Mouse (Mus musculus) midbrain, postnatal 0 days (tissue): Measurements from ENCODE around the gene Nup214. TPM values are rescaled to one million over a fixed set of nuclear protein-coding genes. Genes with fewer than 3 reads are reported as not detected.

Source experiments
- ATAC-seq: fragments of 200-750 bp; cut with Nextera tagmentation; 2 replicates; pipeline ENCODE4 v1.8.0; 2017; ENCODE audit warnings: moderate number of reproducible peaks, mild to moderate bottlenecking, moderate TSS enrichment, moderate library complexity; ENCODE audit not compliant: low FRiP score
- DNase-seq: peaks from one replicate; pipeline ENCODE4 v3.0.0-alpha.2; 2015; ENCODE audit warnings: low spot score
- H3K27ac ChIP-seq: fragments of 300-500 bp; sonication (generic); 2 replicates; pipeline ENCODE4 v1.5.1; 2014; ENCODE audit warnings: low read depth, mild to moderate bottlenecking, low read length, mixed read lengths
- H3K27me3 ChIP-seq: fragments of 300-500 bp; sonication (generic); 2 replicates; pipeline ENCODE4 v1.6.1; 2014; ENCODE audit warnings: low read length, control low read depth, mixed read lengths; ENCODE audit not compliant: insufficient read depth
- H3K36me3 ChIP-seq: fragments of 300-500 bp; sonication (generic); 2 replicates; pipeline ENCODE4 v1.6.1; 2014; ENCODE audit warnings: low read length, control low read depth, mixed read lengths; ENCODE audit not compliant: insufficient read depth
- H3K4me1 ChIP-seq: fragments of 300-500 bp; sonication (generic); 2 replicates; pipeline ENCODE4 v1.6.1; 2014; ENCODE audit warnings: mild to moderate bottlenecking, control low read depth, antibody characterized with exemption, low read length, mixed read lengths; ENCODE audit not compliant: insufficient read depth
- H3K4me2 ChIP-seq: fragments of 300-500 bp; sonication (generic); 2 replicates; pipeline ENCODE4 v1.6.1; 2014; ENCODE audit warnings: low read depth, mild to moderate bottlenecking, low read length, mixed read lengths; ENCODE audit not compliant: poor library complexity, severe bottlenecking
- H3K4me3 ChIP-seq: fragments of 300-500 bp; sonication (generic); 2 replicates; pipeline ENCODE4 v1.5.1; 2014; ENCODE audit warnings: low read depth, mild to moderate bottlenecking, low read length, moderate library complexity
- H3K9ac ChIP-seq: fragments of 300-500 bp; sonication (generic); replicated peaks from 2 replicates; pipeline ENCODE4 v1.6.1; 2014; ENCODE audit warnings: mild to moderate bottlenecking, low read length, moderate library complexity, mixed read lengths; ENCODE audit not compliant: poor library complexity, severe bottlenecking
- H3K9me3 ChIP-seq: fragments of 300-500 bp; sonication (generic); 2 replicates; pipeline ENCODE4 v1.6.1; 2016; ENCODE audit warnings: low read length, control low read depth
- CTCF ChIP-seq: IDR thresholded peaks from 2 replicates; pipeline ENCODE4 v1.5.1; 2016; ENCODE audit warnings: antibody characterized with exemption, mild to moderate bottlenecking
- whole genome bisulfite sequencing: fragments of 180-500 bp; shearing (Covaris S2); extraction: QIAGEN DNeasy Blood & Tissue Kit; methylation state at CpG from one replicate; pipeline ENCODE4 v1.1.7; 2014; 5-methylcytosine and 5-hydroxymethylcytosine counted together
- polyA plus RNA-seq: library from polyadenylated mRNA; unstranded; fragments of >200 nt; fragmentation: Nextera tagmentation; extraction: Ambion mirVana; gene quantifications from 2 replicates; pipeline ENCODE4 v1.2.1, GENCODE M21; 2015
- total RNA-seq: library from RNA; depleted of rRNA; stranded (reverse); fragments of >200 nt; gene quantifications from 2 replicates; pipeline ENCODE4 v1.2.3, GENCODE M21; 2014

Nup214 gene
- total and polyA plus RNA-seq, 2 experiments from 2014 or later = 29.0 to 67.0 TPM

GRCm38 (mm10) chr2:32077744-32078143, 103.5 kb downstream of the Nup214 start:
- Histone ChIP-seq H3K4me3 (no peak overlapping the region), H3K27ac (no peak overlapping the region), H3K4me1 (no peaks in the 10 kb centered on the region), H3K9ac (no peak overlapping the region), H3K4me2 (no peak overlapping the region), H3K9me3 (no peaks in the 10 kb centered on the region), H3K27me3 (peaks cover 14% of the 10 kb centered on the region), H3K36me3 (no peaks in the 10 kb centered on the region)
- 87% methylated on average over 10 of the region's 10 CpGs for WGBS
- no peak for ATAC-seq
- DNase-seq = no peak
- no peak for TF ChIP-seq CTCF

- no peak overlapping the region for H3K4me3 ChIP-seq
- no peak for ATAC-seq
- DNase-seq = no peak
- no peak for TF ChIP-seq CTCF
- 60% methylated on average over 8 of the region's 8 CpGs for WGBS
- H3K36me3 ChIP-seq = no peaks in the 10 kb centered on the region
- H3K9me3 ChIP-seq = no peaks in the 10 kb centered on the region
- H3K9ac ChIP-seq = no peak overlapping the region
- no peak overlapping the region for H3K27ac ChIP-seq
- H3K4me1 ChIP-seq = peaks cover 5% of the 10 kb centered on the region; the same call in 1 of the 2 replicates
- peaks cover 22% of the 10 kb centered on the region for H3K27me3 ChIP-seq
- H3K4me2 ChIP-seq = no peak overlapping the region
These were observed 104.3 kb downstream of the Nup214 start for GRCm38 (mm10) chr2:32078522-32078921.

GRCm38 (mm10) chr2:32079191-32079725, 105.0 kb downstream of the Nup214 start:
- ATAC-seq (no peak), DNase-seq (no peak)
- no peak overlapping the region for H3K27ac ChIP-seq
- no peak overlapping the region for H3K4me2 ChIP-seq
- peaks cover 9% of the 10 kb centered on the region; the same call in 1 of the 2 replicates for H3K4me1 ChIP-seq
- no peak overlapping the region for H3K9ac ChIP-seq
- H3K9me3 ChIP-seq = no peaks in the 10 kb centered on the region
- H3K4me3 ChIP-seq = no peak overlapping the region
- H3K27me3 ChIP-seq = peaks cover 27% of the 10 kb centered on the region
- no peak for TF ChIP-seq CTCF
- H3K36me3 ChIP-seq = no peaks in the 10 kb centered on the region
- 86% methylated on average over 14 of the region's 14 CpGs for WGBS

- no peak for TF ChIP-seq CTCF
- Histone ChIP-seq H3K4me1 (peaks cover 9% of the 10 kb centered on the region; the same call in 1 of the 2 replicates), H3K4me2 (no peak overlapping the region), H3K27ac (no peak overlapping the region), H3K27me3 (peaks cover 32% of the 10 kb centered on the region), H3K4me3 (no peak overlapping the region), H3K9me3 (no peaks in the 10 kb centered on the region), H3K9ac (no peak overlapping the region), H3K36me3 (no peaks in the 10 kb centered on the region)
- ATAC-seq (no peak), DNase-seq (no peak)
- WGBS = 91% methylated on average over 3 of the region's 3 CpGs
These were observed 106.4 kb downstream of the Nup214 start for GRCm38 (mm10) chr2:32080681-32081080.

GRCm38 (mm10) chr2:32081296-32081929, 107.2 kb downstream of the Nup214 start:
- peaks cover 32% of the 10 kb centered on the region for H3K27me3 ChIP-seq
- no peak overlapping the region for H3K9ac ChIP-seq
- TF ChIP-seq CTCF = no peak
- no peak overlapping the region for H3K4me2 ChIP-seq
- 89% methylated on average over 14 of the region's 14 CpGs for WGBS
- no peak for ATAC-seq
- H3K27ac ChIP-seq = no peak overlapping the region
- peaks cover 9% of the 10 kb centered on the region; the same call in 1 of the 2 replicates for H3K4me1 ChIP-seq
- no peak for DNase-seq
- no peaks in the 10 kb centered on the region for H3K9me3 ChIP-seq
- no peaks in the 10 kb centered on the region for H3K36me3 ChIP-seq
- H3K4me3 ChIP-seq = no peak overlapping the region

GRCm38 (mm10) chr2:32082229-32082628, 108.0 kb downstream of the Nup214 start:
- no peak for DNase-seq
- Histone ChIP-seq H3K4me1 (peaks cover 9% of the 10 kb centered on the region; the same call in 1 of the 2 replicates), H3K27ac (no peak overlapping the region), H3K36me3 (no peaks in the 10 kb centered on the region), H3K4me2 (peak overlapping the region; percentile 100; the same call in 1 of the 2 replicates), H3K27me3 (peaks cover 33% of the 10 kb centered on the region), H3K9me3 (no peaks in the 10 kb centered on the region), H3K9ac (no peak overlapping the region; the same call in 1 of the 2 replicates), H3K4me3 (no peak overlapping the region)
- no peak for TF ChIP-seq CTCF
- 40% methylated on average over 2 of the region's 2 CpGs for WGBS
- ATAC-seq = no peak
